Mouse (Mus musculus) kidney, postnatal 36 days (tissue): ENCODE data around the gene Myh10.

ENCODE experiments used
- DNase-seq, 2 experiments: peaks; one replicate each; pipeline ENCODE4 v3.0.0; 2021 to 2022; ENCODE audit warnings: mixed read lengths in 2 of 2

Myh10 gene

DNA sequence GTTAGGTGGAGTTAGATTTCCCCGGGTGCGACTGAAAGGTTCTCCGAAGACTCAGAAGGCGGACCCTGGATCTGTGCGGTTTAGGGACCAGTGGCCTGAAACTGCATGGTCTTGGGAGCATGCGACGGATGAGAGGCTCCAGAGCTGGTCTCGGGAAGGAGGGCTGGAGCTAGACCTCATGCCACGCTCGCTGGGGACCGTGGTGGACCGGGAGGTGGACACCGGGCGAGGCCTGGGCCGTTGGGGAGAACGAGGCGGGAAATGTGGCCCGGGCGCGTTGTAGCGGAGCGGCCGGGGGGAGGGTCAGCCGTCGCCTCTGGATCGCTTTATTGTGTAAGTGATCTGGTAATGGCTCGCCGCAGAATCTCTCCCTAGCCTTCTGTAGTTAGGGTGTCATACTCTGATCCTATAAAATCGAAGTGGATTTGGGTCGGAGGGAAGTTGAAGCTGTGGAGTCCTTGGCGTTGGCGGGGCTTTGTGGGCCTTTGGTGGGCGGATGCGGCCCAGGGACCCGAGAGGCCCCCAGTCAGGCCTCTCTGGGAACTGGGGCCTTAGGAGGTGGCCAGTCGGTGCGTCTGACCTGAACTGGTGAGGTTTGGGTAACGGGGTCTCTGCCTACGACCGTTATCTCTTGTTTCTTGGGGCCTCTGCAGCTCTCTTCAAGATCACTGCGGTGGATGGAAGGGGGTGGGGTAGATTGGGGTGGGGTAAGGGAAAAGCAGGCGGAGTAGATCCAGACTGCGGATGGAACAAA, 1.5 kb downstream of the Myh10 start:
- DNase-seq = peak; percentile 20 to 66

DNA sequence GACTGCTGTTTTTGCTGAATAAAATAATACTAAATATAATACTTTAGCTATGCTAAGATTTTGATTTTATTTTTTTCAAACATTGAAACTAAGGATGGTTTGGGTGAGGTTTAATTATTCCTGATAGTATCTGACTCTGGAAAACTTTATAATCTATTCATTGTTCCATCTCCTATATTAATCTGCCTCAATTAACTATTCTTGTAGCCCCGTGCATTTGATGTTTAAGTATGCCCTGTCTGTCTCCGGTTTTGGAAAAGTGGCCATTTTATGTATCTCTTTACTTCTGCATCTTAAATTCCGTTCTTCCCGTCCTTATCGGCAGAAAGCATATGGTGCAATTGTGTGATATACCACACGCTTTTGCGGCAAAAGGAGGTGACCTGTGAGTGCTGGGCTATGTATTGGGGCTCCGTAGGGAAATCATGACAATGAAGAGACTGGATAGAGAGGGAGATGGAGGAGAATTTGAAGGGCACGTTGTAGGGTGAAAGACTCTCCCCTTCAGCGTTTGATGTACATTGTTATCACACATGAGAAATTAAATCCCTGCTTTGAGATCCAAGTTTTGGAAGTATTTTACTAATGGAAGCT, 2.2 kb downstream of the Myh10 start:
- DNase-seq = no peak

DNA sequence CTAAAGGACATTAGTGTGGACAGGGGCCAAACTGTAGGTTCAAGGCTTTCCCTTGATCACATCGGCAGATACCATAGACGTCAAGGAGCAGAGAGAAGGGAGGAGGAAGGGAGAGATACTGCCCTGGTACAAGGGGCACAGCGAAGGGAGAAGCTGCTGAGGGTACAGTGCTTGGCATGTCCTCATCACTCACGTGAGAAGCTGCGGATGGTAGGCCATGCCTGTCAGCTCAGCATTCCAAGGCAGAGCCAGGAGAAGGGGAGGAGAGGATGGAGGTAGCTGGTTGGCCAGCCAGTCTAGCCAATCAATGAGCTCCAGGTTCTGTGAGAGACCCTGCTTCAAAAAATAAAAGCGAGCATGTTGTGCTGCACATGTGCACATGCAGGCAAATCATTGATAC, 11.0 kb downstream of the Myh10 start:
- DNase-seq = peak; percentile 12 to 60

- no peak for DNase-seq
These were observed 12.0 kb downstream of the Myh10 start for GRCm38 (mm10) chr11:68703360-68703759.

GRCm38 (mm10) chr11:68704258-68704657, 12.9 kb downstream of the Myh10 start:
- DNase-seq = no peak

GRCm38 (mm10) chr11:68704847-68705246, 13.5 kb downstream of the Myh10 start:
- DNase-seq = no peak

DNA sequence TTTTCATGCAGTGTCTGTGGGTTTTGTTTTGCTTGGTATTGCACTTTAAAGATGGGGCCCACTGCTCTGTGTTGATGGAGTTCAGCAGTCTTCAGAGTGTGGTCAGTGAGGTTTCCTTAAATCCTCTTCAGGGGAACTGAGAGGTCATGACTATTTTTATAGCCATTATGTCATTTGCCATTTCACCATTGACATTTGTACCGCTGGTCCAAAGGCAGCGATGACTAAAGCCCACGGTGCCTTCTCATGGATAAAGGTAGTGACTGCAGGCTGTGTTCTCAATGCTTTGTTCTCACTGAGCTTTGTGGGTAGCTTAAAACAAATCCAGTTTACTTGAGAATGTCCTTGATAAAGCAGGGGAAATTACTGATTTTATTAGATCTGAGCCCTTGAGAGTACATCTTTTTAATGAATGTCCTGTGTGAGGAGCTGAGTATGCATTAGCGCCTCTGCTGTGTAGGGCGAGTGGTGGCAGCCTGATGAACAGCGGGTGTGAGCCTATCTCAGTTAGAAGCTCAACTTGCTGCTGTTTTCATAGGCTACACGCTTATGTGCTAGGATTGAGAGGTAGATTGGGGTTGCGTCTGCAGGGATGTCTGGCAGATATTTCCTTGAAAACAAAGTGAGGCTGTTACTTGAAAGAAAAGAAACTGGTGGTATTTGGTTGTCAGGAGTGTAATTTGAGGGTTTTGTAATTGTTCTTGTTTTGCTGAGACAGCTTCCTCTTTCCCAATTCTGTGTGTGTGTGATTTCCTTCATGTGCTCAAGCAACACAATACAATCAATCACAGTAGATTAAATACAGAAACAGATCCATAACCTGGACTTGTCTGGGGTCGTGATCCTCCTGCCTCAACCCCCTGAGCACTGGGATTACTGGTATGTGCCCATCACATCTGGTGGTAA, 15.4 kb downstream of the Myh10 start:
- DNase-seq = peak in 1 of 2 experiments; percentile 8

GRCm38 (mm10) chr11:68707881-68708582, 16.7 kb downstream of the Myh10 start:
- DNase-seq = peak; percentile 26 to 32

- no peak for DNase-seq
These were observed 24.8 kb downstream of the Myh10 start for GRCm38 (mm10) chr11:68716167-68716566.

DNA sequence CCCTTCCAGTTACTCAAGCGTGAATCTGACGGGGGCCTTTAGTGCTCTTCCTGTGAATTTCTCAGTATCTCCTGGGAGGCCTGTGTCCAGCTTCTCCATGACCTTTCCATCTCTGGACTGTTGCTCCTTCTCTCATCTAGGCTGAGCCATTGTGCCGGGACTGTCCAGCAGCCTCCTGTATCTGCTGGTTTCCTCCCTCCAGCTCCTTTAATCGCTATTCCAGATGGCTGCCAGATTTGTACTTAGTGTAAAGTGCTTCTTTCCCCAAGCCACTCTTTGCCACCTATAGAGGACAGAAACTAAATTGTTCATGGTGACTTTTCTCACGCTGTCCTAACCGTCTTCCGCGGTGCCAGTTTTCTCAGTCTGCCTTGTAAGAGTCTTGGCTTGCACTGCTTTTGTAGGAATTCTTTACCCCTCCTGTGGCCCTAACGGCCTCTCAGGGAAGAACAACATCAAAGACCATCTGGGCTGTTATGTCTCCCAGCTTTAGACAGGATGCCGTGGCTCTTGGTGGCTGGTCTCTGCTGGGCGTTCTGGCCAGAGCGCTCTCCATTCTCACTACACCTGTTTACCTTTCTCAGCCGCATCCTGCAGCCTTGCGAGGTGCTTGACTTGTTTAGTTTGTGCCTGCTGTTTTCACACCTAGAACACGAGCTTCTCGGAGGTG, 25.9 kb downstream of the Myh10 start:
- no peak for DNase-seq

GRCm38 (mm10) chr11:68719096-68719648, 27.8 kb downstream of the Myh10 start:
- DNase-seq = peak; percentile 37 to 54

- no peak for DNase-seq
These were observed 28.4 kb downstream of the Myh10 start for GRCm38 (mm10) chr11:68719774-68720173.

- peak in 1 of 2 experiments; percentile 45 for DNase-seq
These were observed 32.8 kb downstream of the Myh10 start for GRCm38 (mm10) chr11:68724117-68724516.

DNA sequence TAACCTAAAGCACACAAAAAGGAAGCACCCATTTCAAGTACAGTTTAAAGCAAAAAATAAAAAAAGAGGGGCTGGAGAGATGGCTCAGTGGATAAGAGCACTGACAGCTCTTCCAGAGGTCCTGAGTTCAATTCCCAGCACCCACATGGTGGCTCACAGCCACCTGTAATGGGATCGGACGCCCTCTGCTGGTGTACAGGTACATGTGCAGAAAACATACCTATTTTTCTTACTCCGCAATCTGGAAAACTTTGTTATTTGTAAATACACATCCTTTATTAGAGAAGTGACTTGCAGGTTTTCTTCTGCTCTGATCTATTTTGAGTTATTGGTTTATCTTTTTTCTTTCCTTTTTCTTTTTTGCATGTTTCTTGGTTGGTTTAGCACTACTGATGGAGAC, 37.3 kb downstream of the Myh10 start:
- no peak for DNase-seq

- no peak for DNase-seq
These were observed 39.4 kb downstream of the Myh10 start for GRCm38 (mm10) chr11:68730792-68731191.

DNA sequence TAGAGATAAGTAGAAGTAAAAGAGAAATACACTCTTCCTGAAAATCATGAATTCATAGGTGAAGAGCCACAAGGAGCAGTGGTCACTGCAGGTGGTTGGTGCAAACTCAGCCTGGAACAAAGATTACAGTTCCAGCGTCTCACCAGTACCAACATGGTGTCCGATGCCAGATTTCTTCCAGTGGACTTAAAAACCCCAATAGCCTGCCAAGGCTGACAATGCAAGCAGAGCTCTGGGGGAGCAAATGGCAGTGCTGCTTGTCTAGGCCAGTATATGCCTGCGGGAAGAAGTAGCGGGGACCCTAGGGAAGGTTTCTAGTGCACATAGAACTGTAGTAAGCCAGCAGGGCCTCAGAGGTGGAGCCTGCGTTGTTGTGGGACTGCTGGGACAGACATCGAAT, 40.7 kb downstream of the Myh10 start:
- DNase-seq = no peak

- peak; percentile 23 to 31 for DNase-seq
These were observed 42.0 kb downstream of the Myh10 start for GRCm38 (mm10) chr11:68733401-68733800.

DNA sequence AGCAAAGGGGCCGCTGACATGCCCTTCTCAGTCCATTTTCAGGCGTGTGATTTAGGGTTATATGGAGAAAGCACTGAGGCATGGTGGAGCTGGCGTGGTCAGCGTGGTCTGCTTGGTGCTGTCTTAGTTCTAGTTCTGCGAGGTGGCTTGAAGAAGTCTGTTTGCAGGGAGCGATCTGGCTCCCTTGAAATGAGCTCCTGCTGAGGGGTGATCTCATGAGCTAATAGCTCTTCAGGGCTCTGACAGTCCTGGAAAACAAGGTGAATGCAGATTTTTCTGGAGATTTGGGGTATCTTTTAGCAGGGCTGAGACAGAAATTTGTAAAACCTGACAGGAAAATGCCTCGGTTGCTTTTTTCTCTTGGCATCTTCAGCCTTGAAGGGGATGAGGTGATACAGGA, 48.1 kb downstream of the Myh10 start:
- no peak for DNase-seq

DNA sequence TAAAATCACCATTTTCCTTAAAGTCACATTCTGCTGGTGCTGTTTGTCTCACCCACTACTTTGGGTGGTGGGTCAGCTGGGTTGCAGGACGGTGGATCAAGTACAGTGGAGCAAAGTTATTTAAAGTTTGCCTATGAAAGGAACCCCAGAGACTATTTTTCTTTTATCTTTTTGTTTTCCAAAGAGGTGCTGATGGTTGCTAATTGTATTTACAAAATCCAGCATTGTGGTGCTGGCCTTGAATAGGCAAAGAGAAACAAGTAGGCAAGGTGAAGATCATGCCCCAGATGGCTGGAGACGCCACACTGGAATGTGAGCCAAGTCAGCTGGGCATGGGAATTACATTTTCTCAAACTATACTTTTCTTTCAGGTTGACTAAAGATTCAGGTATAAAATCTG, 51.3 kb downstream of the Myh10 start:
- DNase-seq = no peak

DNA sequence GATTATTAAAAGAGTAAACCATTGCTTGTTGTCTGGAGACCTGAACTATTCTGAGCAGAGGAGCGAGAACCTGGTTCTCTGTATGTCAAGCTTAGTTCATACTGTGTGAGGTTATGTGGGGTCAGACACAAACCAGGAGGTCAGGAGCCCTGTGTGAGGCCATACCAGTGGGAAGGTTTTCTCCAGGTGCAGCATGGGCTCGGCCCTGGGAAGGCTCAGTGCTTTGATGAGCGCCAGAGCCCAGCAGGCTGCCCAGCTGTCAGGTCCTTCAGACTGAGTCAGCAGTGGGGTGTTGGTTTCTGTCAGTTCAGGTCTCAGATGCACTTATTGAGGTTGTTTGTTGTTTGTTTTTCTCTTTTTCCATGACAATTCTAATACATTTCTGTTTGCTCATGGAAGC, 52.8 kb downstream of the Myh10 start:
- no peak for DNase-seq

DNA sequence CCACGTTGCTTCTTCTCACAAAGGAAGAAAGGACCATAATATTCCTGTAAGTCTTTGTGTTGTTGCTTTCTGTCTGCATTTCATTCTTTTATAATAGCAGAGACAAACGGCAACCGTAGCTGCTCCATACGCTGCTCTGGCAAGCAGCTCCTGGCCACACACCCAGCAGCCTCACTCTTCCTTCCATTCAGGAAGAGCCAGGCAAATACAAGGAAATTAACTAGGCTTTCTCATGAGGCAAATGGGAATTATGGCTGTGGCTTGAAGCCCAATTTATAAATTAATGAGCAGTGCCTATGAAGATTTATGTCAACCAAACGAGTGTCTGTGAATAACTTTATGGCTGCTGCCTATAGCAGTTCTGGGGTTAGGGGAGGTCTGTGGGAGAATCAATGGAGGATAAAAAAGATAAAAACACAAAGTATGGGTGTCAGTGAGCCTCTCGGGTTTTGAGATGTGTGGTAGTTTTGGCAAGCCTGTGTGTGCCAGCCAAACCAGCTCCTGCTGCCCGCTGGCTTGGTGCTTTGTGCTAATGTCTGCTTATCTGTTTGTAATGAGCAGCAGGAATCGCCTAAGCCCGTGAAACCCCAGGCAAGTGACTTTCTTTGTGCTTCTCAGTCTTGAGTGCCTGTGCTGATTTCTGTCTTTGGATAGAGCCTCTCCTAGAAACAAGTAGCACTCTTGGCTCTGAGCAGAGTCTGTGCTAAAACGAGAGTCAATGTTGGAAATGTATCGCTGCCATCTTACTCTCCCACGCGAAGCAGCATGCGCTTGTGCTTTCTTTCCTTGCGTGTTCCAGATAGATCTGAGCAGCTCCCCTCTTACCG, 54.2 kb downstream of the Myh10 start:
- no peak for DNase-seq
